Mouse (Mus musculus) C2C12 (cell line): ENCODE measurements around the gene Itpripl2.
A peak's percentile ranks its signal among the peaks of the same experiment; 100 is the strongest.

Source experiments
- CEBPB ChIP-seq: IDR thresholded peaks from one replicate; pipeline ENCODE4 v1.6.1; 2011; ENCODE audit warnings: low read depth, mild to moderate bottlenecking, control low read depth, moderate library complexity
- CTCF ChIP-seq: IDR thresholded peaks from one replicate; pipeline ENCODE4 v1.5.1; 2011; ENCODE audit not compliant: control insufficient read depth, insufficient read depth, insufficient read length
- USF1 ChIP-seq: IDR thresholded peaks from one replicate; pipeline ENCODE4 v1.6.1; 2011; ENCODE audit warnings: low read depth, mild to moderate bottlenecking, control low read depth, moderate library complexity

- no peak for TF ChIP-seq CTCF
- TF ChIP-seq USF1 = peak; percentile 53
- TF ChIP-seq CEBPB = no peak
Measured at GRCm38 (mm10) chr7:118493892-118494291, 2.1 kb upstream of the Itpripl2 start.
